Mouse (Mus musculus) limb, embryonic 11.5 days (tissue): ENCODE results near the gene Zcchc24. TPM values are rescaled to one million over a fixed set of nuclear protein-coding genes. Genes with fewer than 3 reads are reported as not detected.

Experiments
- ATAC-seq: fragments of 200-750 bp; cut with Nextera tagmentation; 2 replicates; pipeline ENCODE4 v1.8.0; 2017; ENCODE audit warnings: low read depth; ENCODE audit not compliant: insufficient number of reproducible peaks, low FRiP score, low TSS enrichment
- DNase-seq: peaks from one replicate; pipeline ENCODE4 v3.0.0-alpha.2; 2015; ENCODE audit warnings: low spot score
- H3K27ac ChIP-seq: fragments of 300-500 bp; sonication (generic); replicated peaks from 2 replicates; pipeline ENCODE4 v1.5.1; 2014; ENCODE audit warnings: low read depth, mild to moderate bottlenecking, low read length
- H3K27me3 ChIP-seq: fragments of 300-500 bp; sonication (generic); 2 replicates; pipeline ENCODE4 v1.6.1; 2014; ENCODE audit warnings: mild to moderate bottlenecking, low read length, mixed read lengths; ENCODE audit not compliant: control insufficient read depth, insufficient read depth
- H3K36me3 ChIP-seq: fragments of 300-500 bp; sonication (generic); 2 replicates; pipeline ENCODE4 v1.6.1; 2014; ENCODE audit warnings: mild to moderate bottlenecking, low read length, moderate library complexity, mixed read lengths; ENCODE audit not compliant: control insufficient read depth, insufficient read depth
- H3K4me1 ChIP-seq: fragments of 300-500 bp; sonication (generic); 2 replicates; pipeline ENCODE4 v1.6.1; 2014; ENCODE audit warnings: low read length, mixed read lengths; ENCODE audit not compliant: control insufficient read depth, insufficient read depth
- H3K4me2 ChIP-seq: fragments of 300-500 bp; sonication (generic); 2 replicates; pipeline ENCODE4 v1.6.1; 2014; ENCODE audit warnings: low read depth, mild to moderate bottlenecking, moderate library complexity; ENCODE audit not compliant: severe bottlenecking
- H3K4me3 ChIP-seq: fragments of 300-500 bp; sonication (generic); 2 replicates; pipeline ENCODE4 v1.5.1; 2014; ENCODE audit warnings: low read depth, low read length
- H3K9ac ChIP-seq: fragments of 300-500 bp; sonication (generic); 2 replicates; pipeline ENCODE4 v1.6.1; 2014; ENCODE audit warnings: mild to moderate bottlenecking, low read length
- H3K9me3 ChIP-seq: fragments of 300-500 bp; sonication (generic); 2 replicates; pipeline ENCODE4 v1.6.1; 2016; ENCODE audit warnings: low read length; ENCODE audit not compliant: control insufficient read depth
- WGBS: fragments of 180-500 bp; shearing (Covaris S2); extraction: QIAGEN DNeasy Blood & Tissue Kit; methylation state at CpG from one replicate; pipeline ENCODE4 v1.1.7; 2014; 5-methylcytosine and 5-hydroxymethylcytosine counted together
- polyA plus RNA-seq: library from polyadenylated mRNA; unstranded; fragments of >200 nt; fragmentation: Nextera tagmentation; extraction: Ambion mirVana; gene quantifications from 2 replicates; pipeline ENCODE4 v1.2.1, GENCODE M21; 2014

Gene Zcchc24
- polyA plus RNA-seq, 1 experiment from 2014 or later = 19.5 TPM

- Histone ChIP-seq H3K9ac (no peak overlapping the region), H3K36me3 (peaks cover 3% of the 10 kb centered on the region; the same call in 1 of the 2 replicates), H3K9me3 (no peaks in the 10 kb centered on the region), H3K27ac (peak overlapping the region; percentile 85), H3K4me3 (no peak overlapping the region), H3K4me2 (no peak overlapping the region; the same call in 1 of the 2 replicates), H3K27me3 (no peaks in the 10 kb centered on the region), H3K4me1 (peaks cover 34% of the 10 kb centered on the region)
- peak; percentile 36; the same call in 1 of the 2 replicates for ATAC-seq
- 19% methylated on average over 13 of the region's 13 CpGs for WGBS
- DNase-seq = peak; percentile 83
These were observed 19.5 kb downstream of the Zcchc24 start for GRCm38 (mm10) chr14:25749143-25749909.

GRCm38 (mm10) chr14:25747996-25748756, 20.7 kb downstream of the Zcchc24 start:
- Histone ChIP-seq H3K27me3 (no peaks in the 10 kb centered on the region), H3K9me3 (no peaks in the 10 kb centered on the region), H3K36me3 (peaks cover 5% of the 10 kb centered on the region; the same call in 1 of the 2 replicates), H3K27ac (no peak overlapping the region), H3K4me2 (no peak overlapping the region), H3K9ac (no peak overlapping the region), H3K4me3 (no peak overlapping the region), H3K4me1 (peaks cover 34% of the 10 kb centered on the region)
- WGBS = 80% methylated on average over 7 of the region's 7 CpGs
- DNase-seq (no peak), ATAC-seq (no peak)

DNA sequence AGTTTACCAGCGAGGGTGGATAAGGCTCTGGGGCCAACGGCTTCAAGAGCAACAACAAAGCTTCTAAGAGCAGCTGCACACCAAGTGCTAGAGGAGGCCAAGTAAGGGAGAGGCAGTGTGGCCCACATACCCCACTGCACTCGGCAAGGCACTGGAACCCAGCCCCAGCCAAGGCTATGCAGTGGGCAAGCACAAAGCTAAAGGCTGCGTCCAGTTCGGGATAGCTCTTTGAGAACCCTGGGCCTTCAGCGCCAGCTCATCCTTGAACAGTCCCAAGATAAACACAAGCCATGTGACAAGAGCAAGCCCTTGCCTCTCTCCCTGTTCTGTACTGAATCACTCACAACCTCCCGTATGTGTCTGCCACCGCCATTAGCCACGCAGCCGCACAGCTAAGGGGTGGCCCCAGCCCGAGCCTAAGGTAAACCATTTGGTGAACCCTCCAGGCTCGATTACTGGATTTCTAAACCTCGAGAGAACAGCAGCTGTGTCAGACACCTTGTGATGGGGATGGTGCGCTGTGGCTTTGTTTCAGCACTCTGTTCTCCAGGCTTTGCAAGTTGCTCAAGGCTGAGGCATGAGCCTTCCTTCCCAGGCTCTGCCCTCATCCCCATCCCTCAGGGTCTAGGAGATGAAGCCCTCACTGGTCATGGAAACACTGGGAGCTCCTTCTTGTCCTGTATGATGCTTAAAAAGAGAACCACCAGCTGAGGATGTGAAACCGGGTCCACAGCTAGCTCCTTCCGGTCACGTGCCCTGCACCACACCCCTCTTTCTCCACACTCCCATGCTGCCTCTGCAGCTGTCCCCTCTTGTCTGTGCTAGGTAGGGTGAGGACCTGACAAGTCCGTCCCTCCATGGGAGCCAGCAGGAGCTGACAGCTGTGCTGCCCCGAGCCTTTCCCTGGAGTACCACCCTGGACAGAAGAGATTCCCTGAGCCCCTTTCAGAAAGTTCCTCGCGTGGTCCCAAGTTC, 21.6 kb downstream of the Zcchc24 start:
- Histone ChIP-seq H3K27me3 (no peaks in the 10 kb centered on the region), H3K4me2 (no peak overlapping the region), H3K4me1 (peaks cover 34% of the 10 kb centered on the region), H3K36me3 (peaks cover 5% of the 10 kb centered on the region; the same call in 1 of the 2 replicates), H3K9me3 (no peaks in the 10 kb centered on the region), H3K9ac (no peak overlapping the region), H3K4me3 (no peak overlapping the region), H3K27ac (no peak overlapping the region)
- no peak for DNase-seq
- WGBS = 81% methylated on average over 21 of the region's 21 CpGs
- no peak for ATAC-seq

- Histone ChIP-seq H3K27ac (no peak overlapping the region), H3K4me3 (no peak overlapping the region), H3K9me3 (no peaks in the 10 kb centered on the region), H3K4me1 (peaks cover 34% of the 10 kb centered on the region), H3K9ac (no peak overlapping the region), H3K27me3 (no peaks in the 10 kb centered on the region), H3K36me3 (peaks cover 5% of the 10 kb centered on the region; the same call in 1 of the 2 replicates), H3K4me2 (no peak overlapping the region)
- no peak for ATAC-seq
- 88% methylated on average over 6 of the region's 6 CpGs for WGBS
- no peak for DNase-seq
These were observed 22.5 kb downstream of the Zcchc24 start for GRCm38 (mm10) chr14:25746371-25746770.

GRCm38 (mm10) chr14:25745365-25746184, 23.3 kb downstream of the Zcchc24 start:
- H3K9me3 ChIP-seq = no peaks in the 10 kb centered on the region
- H3K4me3 ChIP-seq = no peak overlapping the region
- DNase-seq (no peak), ATAC-seq (no peak)
- H3K27me3 ChIP-seq = no peaks in the 10 kb centered on the region
- peaks cover 35% of the 10 kb centered on the region for H3K4me1 ChIP-seq
- no peak overlapping the region for H3K4me2 ChIP-seq
- H3K36me3 ChIP-seq = peaks cover 5% of the 10 kb centered on the region; the same call in 1 of the 2 replicates
- H3K27ac ChIP-seq = no peak overlapping the region
- H3K9ac ChIP-seq = no peak overlapping the region
- WGBS = 75% methylated on average over 11 of the region's 11 CpGs

GRCm38 (mm10) chr14:25742943-25743342, 25.9 kb downstream of the Zcchc24 start:
- WGBS = 94% methylated on average over 5 of the region's 5 CpGs
- H3K9me3 ChIP-seq = no peaks in the 10 kb centered on the region
- H3K27me3 ChIP-seq = no peaks in the 10 kb centered on the region
- H3K36me3 ChIP-seq = peaks cover 5% of the 10 kb centered on the region; the same call in 1 of the 2 replicates
- H3K4me2 ChIP-seq = no peak overlapping the region
- DNase-seq (no peak), ATAC-seq (no peak)
- H3K4me3 ChIP-seq = no peak overlapping the region
- no peak overlapping the region for H3K27ac ChIP-seq
- H3K9ac ChIP-seq = no peak overlapping the region
- peaks cover 32% of the 10 kb centered on the region for H3K4me1 ChIP-seq

GRCm38 (mm10) chr14:25741840-25742367, 26.9 kb downstream of the Zcchc24 start:
- ATAC-seq (no peak), DNase-seq (no peak)
- Histone ChIP-seq H3K27me3 (no peaks in the 10 kb centered on the region), H3K27ac (no peak overlapping the region), H3K9me3 (no peaks in the 10 kb centered on the region), H3K36me3 (peaks cover 5% of the 10 kb centered on the region; the same call in 1 of the 2 replicates), H3K4me2 (no peak overlapping the region), H3K4me1 (peaks cover 28% of the 10 kb centered on the region), H3K4me3 (no peak overlapping the region), H3K9ac (no peak overlapping the region)
- 64% methylated on average over 5 of the region's 5 CpGs for WGBS
